Mouse (Mus musculus) left cerebral cortex, adult 2 months (tissue): ENCODE data around the gene Ltc4s. TPM values are rescaled to one million over a fixed set of nuclear protein-coding genes. Genes with fewer than 3 reads are reported as not detected.

Experiments
- DNase-seq, 2 experiments: peaks; one replicate each; pipeline ENCODE4 v3.0.0; 2021 to 2022; ENCODE audit warnings: low spot score in 2 of 2, mixed read lengths in 1 of 2; ENCODE audit errors: extremely low spot score in 1 of 2
- H3K27ac ChIP-seq: fragments of 200-600 bp; 2 replicates; pipeline ENCODE4 v1.8.1; 2022
- H3K4me3 ChIP-seq: fragments of 200-600 bp; 2 replicates; pipeline ENCODE4 v1.8.1; 2022
- CTCF ChIP-seq: fragments of 200-600 bp; IDR thresholded peaks from 2 replicates; pipeline ENCODE4 v1.8.1; 2022; ENCODE audit warnings: antibody characterized with exemption, mild to moderate bottlenecking, moderate library complexity
- intact Hi-C: fragments of 180-260 bp; cut with DNase I; formaldehyde crosslinking; loops from one replicate; pipeline ENCODE4 v1.15.1; 2025
- total RNA-seq, 2 experiments: library from RNA; stranded (reverse); gene quantifications; 2 replicates each; pipeline ENCODE4 v1.2.3; 2021

Gene Ltc4s
- total RNA-seq, 2 experiments from 2014 or later = 5.9 to 8.7 TPM

DNA sequence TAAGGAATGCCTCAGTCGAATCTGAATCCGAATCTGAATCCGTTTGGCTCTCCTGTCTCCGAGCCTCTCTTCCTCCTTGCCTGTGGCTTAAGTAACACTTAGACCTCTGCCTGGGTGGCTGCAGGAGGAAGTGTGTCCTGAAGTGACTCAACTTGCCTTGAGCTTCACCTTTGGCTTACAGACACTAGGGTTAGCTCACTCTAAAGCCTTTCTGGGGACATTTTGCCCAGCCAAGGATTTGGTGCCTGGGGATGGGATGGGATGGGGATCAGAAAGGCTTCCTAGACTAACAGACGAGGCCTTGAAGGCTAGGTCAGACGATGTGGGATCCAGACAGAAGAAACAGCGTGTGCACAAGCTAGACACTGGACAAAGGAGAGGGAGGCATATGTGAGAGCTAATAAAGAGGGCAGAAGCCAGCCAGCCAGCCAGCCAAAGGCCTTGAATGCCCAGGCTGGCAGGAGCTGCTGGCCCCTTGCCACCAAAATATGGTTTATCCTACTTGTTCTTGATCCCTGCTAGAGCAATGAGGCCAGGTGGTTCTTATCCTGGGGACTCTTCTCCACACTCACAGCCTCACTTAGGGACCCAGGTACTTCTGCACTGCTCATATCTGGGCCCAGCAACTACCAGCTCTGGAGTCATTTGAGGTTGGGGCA, 9.0 kb downstream of the Ltc4s start:
- DNase-seq = no peak
- H3K4me3 ChIP-seq = no peak overlapping the region
- TF ChIP-seq CTCF = no peak
- intact Hi-C loops = loop anchor here (5.0 kb wide), 1 partner anchor 138 kb away; no protein-coding TSS in a partner anchor
- H3K27ac ChIP-seq = no peak overlapping the region

DNA sequence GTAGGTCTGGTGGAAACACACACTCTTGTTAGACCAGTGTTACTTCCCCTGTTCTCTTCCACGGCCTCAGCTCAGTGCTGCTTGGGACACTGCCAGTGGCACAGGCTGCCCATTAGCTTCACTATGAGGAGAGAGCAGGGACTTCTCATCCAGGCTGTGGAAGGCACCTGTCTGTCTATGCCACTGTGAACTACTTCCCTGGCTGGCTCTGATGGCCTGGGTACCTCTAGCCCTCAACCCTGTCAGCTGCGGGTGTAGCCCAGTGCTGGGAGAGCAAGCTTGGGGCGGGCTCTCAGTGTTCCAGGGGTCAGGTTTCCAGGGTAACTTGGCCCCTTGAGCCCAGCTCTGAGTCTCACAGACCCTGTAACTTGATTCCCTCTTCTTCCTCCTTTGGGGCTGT, 9.6 kb downstream of the Ltc4s start:
- TF ChIP-seq CTCF = no peak
- Histone ChIP-seq H3K27ac (no peak overlapping the region), H3K4me3 (no peak overlapping the region)
- intact Hi-C loops = loop anchor here (5.0 kb wide), 1 partner anchor 139 kb away; no protein-coding TSS in a partner anchor
- no peak for DNase-seq

DNA sequence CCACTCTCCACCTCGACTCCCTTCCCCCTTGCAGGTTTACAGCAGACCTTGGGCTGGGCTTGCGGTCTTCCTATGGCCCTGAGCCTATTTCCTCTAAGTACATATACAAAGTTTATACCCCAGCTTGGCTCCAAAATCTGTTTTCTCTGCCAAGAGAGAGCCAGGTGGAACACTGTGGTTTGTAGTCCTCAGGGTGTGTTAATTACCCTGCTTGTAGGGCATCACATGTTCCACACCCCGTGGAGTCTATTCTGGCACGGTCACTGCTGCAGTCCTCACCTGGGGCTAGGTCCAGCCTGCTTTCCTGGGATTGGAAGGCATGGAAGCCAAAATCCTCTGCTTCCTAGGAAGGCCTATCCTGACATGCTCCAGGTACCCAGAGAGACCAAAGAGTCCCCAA, 10.7 kb downstream of the Ltc4s start:
- no peak overlapping the region for H3K4me3 ChIP-seq
- no peak for TF ChIP-seq CTCF
- no peak overlapping the region for H3K27ac ChIP-seq
- intact Hi-C loops = loop anchor here (5.0 kb wide), 1 partner anchor 140 kb away; no protein-coding TSS in a partner anchor
- DNase-seq = no peak

DNA sequence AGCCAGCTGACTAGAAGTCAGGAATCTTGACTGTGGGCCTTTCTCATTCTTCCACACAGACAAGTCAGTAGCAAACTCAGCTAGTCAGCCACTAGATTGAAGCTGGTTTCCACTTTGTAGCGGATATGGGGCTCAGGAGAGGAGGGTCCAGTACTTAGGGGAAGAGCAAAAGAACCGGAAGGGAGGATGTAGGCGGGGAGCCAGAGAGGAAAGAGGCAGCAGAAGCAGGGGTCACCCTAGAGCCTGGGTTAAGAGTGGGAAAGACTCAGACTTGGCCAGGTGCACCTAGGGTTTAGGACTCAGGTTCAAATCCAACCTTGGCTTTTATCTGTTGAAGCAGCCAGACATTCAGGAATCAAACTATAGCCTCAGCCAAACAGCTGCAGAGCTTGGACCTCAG, 11.2 kb downstream of the Ltc4s start:
- Histone ChIP-seq H3K27ac (no peak overlapping the region), H3K4me3 (no peak overlapping the region)
- no peak for TF ChIP-seq CTCF
- no peak for DNase-seq
- intact Hi-C loops = loop anchor here (5.0 kb wide), 1 partner anchor 140 kb away; no protein-coding TSS in a partner anchor

DNA sequence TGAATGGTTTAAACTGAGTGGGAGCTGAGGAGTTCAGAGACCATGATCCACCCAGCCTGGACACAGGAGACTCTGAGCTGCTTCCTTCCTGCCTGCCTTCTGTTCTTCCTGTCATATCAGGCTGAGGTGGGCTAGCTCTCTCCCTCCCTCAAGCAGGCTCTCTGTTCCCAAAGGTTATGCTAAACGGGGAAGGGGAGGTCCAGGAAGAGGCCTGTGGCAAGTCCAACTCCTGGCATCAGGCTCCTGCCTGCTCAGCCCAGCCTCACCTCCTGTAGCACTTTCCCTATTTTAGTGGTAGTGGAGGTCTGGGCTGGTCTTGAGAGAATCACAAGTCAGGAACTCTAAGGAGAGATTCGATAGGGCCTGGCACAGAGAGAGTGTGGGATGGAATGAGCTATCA, 12.0 kb downstream of the Ltc4s start:
- DNase-seq = no peak
- Histone ChIP-seq H3K4me3 (peak overlapping the region; percentile 85), H3K27ac (peak overlapping the region; percentile 82)
- intact Hi-C loops = loop anchor here (5.0 kb wide), 1 partner anchor 141 kb away; no protein-coding TSS in a partner anchor
- no peak for TF ChIP-seq CTCF

DNA sequence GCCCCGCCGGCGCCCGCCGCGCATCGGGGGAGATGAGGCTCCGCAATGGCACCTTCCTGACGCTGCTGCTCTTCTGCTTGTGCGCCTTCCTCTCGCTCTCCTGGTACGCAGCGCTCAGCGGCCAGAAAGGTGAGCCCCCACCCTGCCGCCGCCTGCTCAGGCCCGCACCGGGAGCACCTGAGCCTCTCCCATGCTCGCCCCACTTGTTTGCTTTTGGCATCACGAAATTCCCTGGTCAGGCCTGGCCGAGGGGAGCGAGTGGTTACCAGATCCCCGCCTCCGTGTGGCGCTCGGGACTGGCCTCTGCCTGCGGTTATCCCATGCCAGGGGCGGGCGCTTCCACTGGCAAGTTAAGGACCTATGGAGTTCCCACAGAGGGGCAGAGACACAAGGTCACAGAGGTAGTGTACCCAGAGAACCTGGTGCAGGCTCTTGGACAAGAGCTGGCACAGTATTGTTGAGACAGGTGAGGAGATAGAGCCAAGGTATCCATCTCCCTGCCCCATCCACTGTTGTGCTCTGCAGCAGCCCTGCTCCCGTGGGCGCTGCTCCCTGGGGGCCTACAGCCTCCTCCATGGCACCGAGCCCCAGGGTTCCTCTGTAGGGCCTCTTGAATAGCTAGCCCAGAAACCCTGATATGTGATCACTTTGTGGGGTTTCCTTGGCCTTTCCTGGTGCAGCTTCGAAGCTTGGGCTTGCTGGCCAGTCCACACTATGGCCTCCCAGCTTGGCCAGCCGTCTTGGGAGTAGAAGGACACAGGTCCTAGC, 12.6 kb downstream of the Ltc4s start:
- Histone ChIP-seq H3K4me3 (peak overlapping the region; percentile 85), H3K27ac (peak overlapping the region; percentile 82)
- intact Hi-C loops = loop anchor here (2.0 to 5.0 kb wide), 3 partner anchors 15 to 142 kb away; partner anchors contain the start of genes Mgat4b and Sqstm1
- no peak for TF ChIP-seq CTCF
- peak; percentile 38 to 47 for DNase-seq

DNA sequence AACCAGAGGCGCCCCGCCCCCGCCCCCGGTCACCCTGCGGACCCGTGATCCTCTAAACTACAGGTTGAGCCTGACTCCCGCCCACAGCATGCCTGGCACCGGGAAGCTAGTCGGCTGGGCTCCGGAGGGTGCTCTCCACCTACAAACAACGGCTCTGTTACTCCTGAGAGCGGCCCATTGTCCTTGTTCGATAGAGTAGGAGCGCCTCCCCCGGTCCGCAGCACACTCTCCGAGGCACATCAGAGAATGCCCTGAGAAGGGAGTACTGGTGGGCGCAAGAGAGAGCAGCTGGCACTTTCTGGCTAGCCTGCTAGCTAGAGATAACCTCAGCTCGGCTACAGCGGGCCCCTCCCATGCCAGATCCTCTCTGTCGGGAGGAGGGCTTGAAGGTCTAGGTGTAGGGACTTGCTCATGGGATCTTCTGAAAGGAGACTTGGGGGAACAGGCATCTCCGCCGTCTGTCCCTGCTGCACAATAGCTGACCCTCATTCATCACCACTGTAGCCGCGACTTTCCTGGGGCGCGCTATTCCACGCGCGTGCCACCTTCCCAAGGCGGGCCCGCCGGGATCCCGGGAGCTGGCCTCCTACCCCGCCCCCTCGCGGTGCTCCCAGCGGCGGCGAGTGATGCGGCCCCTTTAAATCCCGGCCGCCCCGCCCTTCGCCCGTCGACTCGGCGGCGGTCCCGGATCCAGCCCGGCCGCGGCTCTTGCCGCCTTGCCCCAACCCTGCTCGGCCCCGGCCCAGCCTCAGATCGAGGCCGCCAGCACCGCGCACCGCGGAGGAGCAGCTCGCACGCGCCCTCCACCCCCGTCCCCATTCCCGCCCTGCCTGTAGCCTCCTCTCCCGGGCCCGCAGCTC, 13.5 kb downstream of the Ltc4s start:
- Histone ChIP-seq H3K4me3 (peak overlapping the region; percentile 85), H3K27ac (peak overlapping the region; percentile 82)
- DNase-seq = peak; percentile 85 to 87
- intact Hi-C loops = loop anchor here (2.0 to 5.0 kb wide), 3 partner anchors 14 to 142 kb away; partner anchors contain the start of genes Mgat4b and Sqstm1
- peak; percentile 36 for TF ChIP-seq CTCF

DNA sequence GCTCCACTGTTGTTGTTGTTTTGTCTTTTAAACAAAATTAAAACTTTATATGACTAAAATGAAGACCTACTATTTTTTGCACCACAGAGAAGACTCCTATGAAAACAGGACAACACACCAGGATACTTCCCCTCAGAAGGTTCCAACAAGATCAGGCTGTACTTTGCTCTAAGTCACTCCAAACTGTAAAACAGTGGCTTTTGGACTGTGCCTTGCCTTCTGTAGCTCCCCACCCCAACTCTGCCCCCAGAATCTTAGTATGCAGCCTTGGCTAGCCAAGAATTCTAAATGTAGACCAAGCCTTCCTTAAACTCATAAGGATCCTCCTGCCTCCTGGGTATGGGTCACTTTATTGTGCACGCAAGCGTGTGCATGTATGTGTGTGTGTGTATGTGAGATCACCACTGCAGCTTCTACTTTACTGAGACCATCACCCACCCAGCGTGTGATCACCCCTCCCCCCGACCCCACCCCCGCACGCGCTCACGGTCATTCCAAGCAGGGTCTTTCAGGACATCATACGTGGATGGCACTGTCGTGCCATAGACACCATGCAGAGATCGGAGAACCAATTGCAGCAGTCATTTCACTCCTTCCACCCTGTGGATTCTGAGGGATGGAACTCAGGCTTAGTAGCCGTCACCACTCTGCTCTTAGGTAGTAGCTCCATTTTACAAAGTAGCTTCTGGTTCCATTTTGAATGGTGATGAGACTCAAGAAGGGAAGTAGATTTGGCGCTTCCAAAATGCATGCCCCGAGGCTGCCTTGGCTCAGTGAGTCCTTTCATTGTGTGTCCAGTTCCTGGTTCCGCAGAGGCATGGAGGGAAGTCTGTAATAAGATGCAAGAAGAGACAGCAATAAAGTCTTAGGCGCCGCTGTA, 14.4 kb downstream of the Ltc4s start:
- no peak for TF ChIP-seq CTCF
- Histone ChIP-seq H3K27ac (peak overlapping the region; percentile 82), H3K4me3 (peak overlapping the region; percentile 85)
- intact Hi-C loops = loop anchor here (2.0 kb wide), 2 partner anchors 13 to 67 kb away; partner anchors contain the start of genes Mgat4b and Sqstm1
- DNase-seq = no peak

DNA sequence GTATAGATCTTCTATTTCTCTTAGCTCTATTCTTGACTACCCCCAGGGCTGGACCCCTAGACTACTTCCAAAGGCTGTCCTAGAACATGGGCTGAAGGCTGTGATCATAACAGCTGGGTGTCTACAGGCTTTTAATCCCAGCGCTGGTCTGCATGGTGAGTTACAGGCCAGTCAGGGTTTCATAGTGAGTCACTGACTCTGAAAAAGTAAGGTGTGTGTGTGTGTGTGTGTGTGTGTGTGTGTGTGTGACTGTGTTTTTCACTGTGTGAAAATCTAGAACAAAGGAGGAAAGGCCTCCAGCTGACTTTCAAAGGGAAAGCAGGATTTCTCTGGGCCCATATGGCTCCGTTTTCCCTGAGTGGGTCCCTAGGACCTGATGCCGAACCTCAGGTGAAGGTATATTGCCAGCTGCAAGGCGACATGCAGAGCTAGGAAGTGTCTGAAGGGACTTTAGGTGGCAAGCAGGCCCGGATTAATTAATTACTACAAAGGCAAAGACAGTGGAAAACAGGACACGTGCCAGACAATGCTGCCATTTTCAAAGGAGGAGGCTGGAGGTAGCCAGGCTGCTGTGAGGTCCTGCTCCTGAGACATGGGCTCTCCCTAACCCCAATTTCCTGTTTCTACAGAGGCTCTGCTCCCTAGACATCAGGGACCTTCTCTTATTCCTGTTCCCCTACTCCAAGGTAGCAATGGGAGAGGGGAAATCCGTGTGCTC, 15.7 kb downstream of the Ltc4s start:
- no peak for TF ChIP-seq CTCF
- intact Hi-C loops = no loop called here
- Histone ChIP-seq H3K4me3 (no peak overlapping the region), H3K27ac (no peak overlapping the region)
- no peak for DNase-seq

DNA sequence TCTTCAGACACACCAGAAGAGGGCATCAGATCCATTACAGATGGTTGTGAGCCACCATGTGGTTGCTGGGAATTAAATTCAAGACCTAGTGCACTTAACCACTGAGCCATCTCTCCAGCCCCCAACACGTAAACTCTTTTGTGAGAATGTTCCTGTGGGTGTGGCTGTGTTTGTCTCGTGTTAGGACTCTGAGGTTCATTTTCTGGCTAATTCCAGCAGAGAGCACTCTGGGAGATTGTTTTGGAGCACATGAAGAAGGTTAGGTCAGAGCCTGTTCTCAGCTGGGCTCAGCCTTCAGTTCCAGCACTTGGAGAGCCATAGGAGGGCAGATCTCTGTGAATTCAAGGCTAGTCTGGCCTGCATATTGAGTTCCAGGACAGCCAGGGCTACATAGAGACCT, 18.6 kb downstream of the Ltc4s start:
- no peak overlapping the region for H3K27ac ChIP-seq
- TF ChIP-seq CTCF = peak; percentile 25
- no peak for DNase-seq
- H3K4me3 ChIP-seq = no peak overlapping the region
- intact Hi-C loops = no loop called here
